Mouse (Mus musculus) neural tube, embryonic 11.5 days (tissue): ENCODE results near the gene Galnt6. TPM values are rescaled to one million over a fixed set of nuclear protein-coding genes. Genes with fewer than 3 reads are reported as not detected.
"Not testable (repeated sequence)": the region's sequence is repeated elsewhere in the genome, so short reads cannot be mapped to it uniquely, and the experiment has no call there.

Experiments
- ATAC-seq: fragments of 200-750 bp; cut with Nextera tagmentation; 2 replicates; pipeline ENCODE4 v1.8.0; 2017; ENCODE audit warnings: moderate number of reproducible peaks, mild to moderate bottlenecking, moderate TSS enrichment, moderate library complexity; ENCODE audit not compliant: insufficient read depth, low FRiP score, low TSS enrichment
- DNase-seq: peaks from one replicate; pipeline ENCODE4 v3.0.0-alpha.2; 2015; ENCODE audit warnings: low spot score
- H3K27ac ChIP-seq: fragments of 300-500 bp; sonication (generic); 2 replicates; pipeline ENCODE4 v1.5.1; 2014; ENCODE audit warnings: low read depth, mild to moderate bottlenecking, low read length
- H3K27me3 ChIP-seq: fragments of 300-500 bp; sonication (generic); 2 replicates; pipeline ENCODE4 v1.6.1; 2014; ENCODE audit warnings: mild to moderate bottlenecking, low read length, mixed read lengths; ENCODE audit not compliant: control insufficient read depth, insufficient read depth
- H3K36me3 ChIP-seq: fragments of 300-500 bp; sonication (generic); 2 replicates; pipeline ENCODE4 v1.6.1; 2014; ENCODE audit warnings: mild to moderate bottlenecking, low read length, moderate library complexity, mixed read lengths; ENCODE audit not compliant: control insufficient read depth, insufficient read depth
- H3K4me1 ChIP-seq: fragments of 300-500 bp; sonication (generic); 2 replicates; pipeline ENCODE4 v1.6.1; 2014; ENCODE audit warnings: low read length, mixed read lengths; ENCODE audit not compliant: control insufficient read depth, insufficient read depth
- H3K4me2 ChIP-seq: fragments of 300-500 bp; sonication (generic); 2 replicates; pipeline ENCODE4 v1.6.1; 2014; ENCODE audit warnings: low read depth, mild to moderate bottlenecking, moderate library complexity
- H3K4me3 ChIP-seq: fragments of 300-500 bp; sonication (generic); 2 replicates; pipeline ENCODE4 v1.5.1; 2014; ENCODE audit warnings: low read depth, low read length
- H3K9ac ChIP-seq: fragments of 300-500 bp; sonication (generic); 2 replicates; pipeline ENCODE4 v1.6.1; 2014; ENCODE audit warnings: mild to moderate bottlenecking, low read length
- H3K9me3 ChIP-seq: fragments of 300-500 bp; sonication (generic); 2 replicates; pipeline ENCODE4 v1.6.1; 2016; ENCODE audit warnings: low read length; ENCODE audit not compliant: control insufficient read depth
- WGBS: fragments of 180-500 bp; shearing (Covaris S2); extraction: QIAGEN DNeasy Blood & Tissue Kit; methylation state at CpG from one replicate; pipeline ENCODE4 v1.1.7; 2014; 5-methylcytosine and 5-hydroxymethylcytosine counted together
- polyA plus RNA-seq: library from polyadenylated mRNA; unstranded; fragments of >200 nt; fragmentation: Nextera tagmentation; extraction: Ambion mirVana; gene quantifications from 2 replicates; pipeline ENCODE4 v1.2.1, GENCODE M21; 2014

Galnt6 gene
- 0.11 TPM in 1 of 2 replicates, not detected in the other for polyA plus RNA-seq

- ATAC-seq, result no peak
- Histone ChIP-seq H3K9ac (peak within 1 kb of the TSS; percentile 31), H3K27ac (no peak within 1 kb of the TSS)
Measured at GRCm38 (mm10) chr15:100729281-100729985, at the start of gene Galnt6. Gene Galnt6, minus strand, starts transcription at chr15:100729376.

DNA sequence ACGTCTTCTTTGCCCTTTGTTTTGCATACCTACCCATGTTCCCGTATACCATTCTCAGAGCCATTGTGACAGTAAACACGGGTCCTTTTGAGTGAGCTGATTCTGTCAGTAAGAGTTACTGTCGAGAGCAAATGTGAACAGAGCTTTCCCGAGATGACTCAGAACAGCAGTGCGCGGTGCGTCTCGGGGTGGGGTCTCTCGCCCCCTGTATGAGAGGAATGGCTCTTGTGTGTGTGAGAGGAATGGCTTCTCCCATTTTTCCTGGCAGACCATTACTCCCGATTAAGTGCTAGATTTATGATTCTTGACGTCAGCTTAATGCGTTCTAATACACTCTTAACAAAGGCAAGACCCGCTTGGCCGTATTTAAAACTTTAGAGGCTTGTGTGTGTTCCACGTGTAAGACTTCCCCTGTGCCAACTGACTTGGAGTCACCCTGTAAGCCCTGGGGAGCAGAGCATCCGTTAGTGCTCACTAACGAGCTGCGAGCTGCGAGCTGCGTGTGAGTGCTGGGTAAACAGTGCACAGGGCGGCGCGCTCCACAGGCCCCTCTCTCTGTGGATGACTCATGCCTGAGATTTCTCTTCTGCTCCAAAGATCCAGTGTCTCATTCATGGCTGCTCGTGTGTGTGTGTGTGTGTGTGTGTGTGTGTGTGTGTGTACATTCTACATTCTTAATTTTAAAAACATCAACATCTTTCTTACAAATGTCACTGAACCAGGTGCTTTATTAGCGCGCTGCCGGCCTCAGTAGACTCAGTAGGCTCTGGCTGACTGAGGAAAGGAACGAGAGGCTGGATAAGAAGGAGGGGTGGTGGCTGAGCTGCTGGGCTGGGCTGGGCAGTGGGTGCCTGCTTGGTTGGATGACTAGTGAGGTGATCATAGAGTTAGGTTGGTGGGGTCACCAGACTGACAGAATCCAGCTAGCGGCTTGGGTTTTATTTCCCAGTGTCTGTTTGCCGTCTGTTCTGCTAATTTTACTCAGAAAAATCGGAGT, 48.1 kb upstream of the Galnt6 start:
- 42% methylated on average over 32 of the region's 32 CpGs for WGBS
- peaks cover 22% of the 10 kb centered on the region for H3K4me1 ChIP-seq
- H3K9me3 ChIP-seq, result no peaks in the 10 kb centered on the region
- H3K27me3 ChIP-seq, result no peaks in the 10 kb centered on the region
- ATAC-seq (no peak), DNase-seq (peak; percentile 44)
- peak overlapping the region; percentile 53 for H3K27ac ChIP-seq
- no peak overlapping the region for H3K4me2 ChIP-seq
- H3K4me3 ChIP-seq, result no peak overlapping the region
- H3K9ac ChIP-seq, result peak overlapping the region; percentile 10; the same call in 1 of the 2 replicates
- H3K36me3 ChIP-seq, result no peaks in the 10 kb centered on the region

More at GRCm38 (mm10) chr15:100729281-100729985, at the start of gene Galnt6:
- peak within 1 kb of the TSS; percentile 34 for H3K4me3 ChIP-seq
- peak; percentile 36 for DNase-seq
- 5% methylated on average over 41 of the region's 57 CpGs for WGBS
- peaks cover 4% of the 10 kb centered on the region; the same call in 1 of the 2 replicates for H3K4me1 ChIP-seq
- H3K36me3 ChIP-seq, result no peaks in the 10 kb centered on the region
- peaks cover 30% of the 10 kb centered on the region for H3K27me3 ChIP-seq
- no peaks in the 10 kb centered on the region for H3K9me3 ChIP-seq
- peak within 1 kb of the TSS; percentile 47 for H3K4me2 ChIP-seq

- Histone ChIP-seq H3K27me3 (no peaks in the 10 kb centered on the region), H3K4me3 (no peak overlapping the region), H3K27ac (no peak overlapping the region), H3K9me3 (no peaks in the 10 kb centered on the region), H3K9ac (no peak overlapping the region), H3K4me1 (peaks cover 22% of the 10 kb centered on the region), H3K36me3 (no peaks in the 10 kb centered on the region), H3K4me2 (no peak overlapping the region)
- DNase-seq, result no peak
- 88% methylated on average over 3 of the region's 3 CpGs for WGBS
- no peak for ATAC-seq
Measured at GRCm38 (mm10) chr15:100776424-100776823, 47.2 kb upstream of the Galnt6 start.

GRCm38 (mm10) chr15:100775189-100776166, 46.3 kb upstream of the Galnt6 start:
- ATAC-seq, result no peak

DNA sequence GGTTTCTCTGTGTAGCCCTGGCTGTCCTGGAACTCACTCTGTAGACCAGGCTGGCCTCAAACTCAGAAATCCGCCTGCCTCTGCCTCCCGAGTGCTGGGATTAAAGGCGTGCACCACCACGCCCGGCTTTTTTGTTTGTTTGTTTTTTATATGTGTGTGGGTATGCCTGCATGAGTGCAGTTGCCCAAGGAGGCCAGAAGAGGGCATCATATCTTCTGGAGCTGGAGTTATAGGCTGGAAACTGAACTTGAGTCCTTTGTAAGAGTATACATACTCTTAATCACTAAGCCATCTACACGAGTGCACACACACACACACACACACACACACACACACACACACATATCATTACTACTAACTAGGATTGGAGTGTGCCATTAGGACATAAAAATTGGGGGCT, 44.7 kb upstream of the Galnt6 start:
- H3K4me2 ChIP-seq, DNase-seq, H3K36me3 ChIP-seq, H3K27me3 ChIP-seq, H3K9ac ChIP-seq, ATAC-seq, H3K27ac ChIP-seq, H3K4me3 ChIP-seq, H3K9me3 ChIP-seq: not testable (repeated sequence)
- WGBS, result 94% methylated on average over 6 of the region's 6 CpGs
- peaks cover 19% of the 10 kb centered on the region for H3K4me1 ChIP-seq

More at GRCm38 (mm10) chr15:100775189-100776166, 46.3 kb upstream of the Galnt6 start:
- H3K4me1 ChIP-seq, result peaks cover 22% of the 10 kb centered on the region
- H3K4me2 ChIP-seq, result no peak overlapping the region
- no peak overlapping the region for H3K4me3 ChIP-seq
- no peaks in the 10 kb centered on the region for H3K36me3 ChIP-seq
- no peak for DNase-seq
- no peak overlapping the region for H3K9ac ChIP-seq
- WGBS, result 50% methylated on average over 19 of the region's 19 CpGs
- H3K27ac ChIP-seq, result 0 out of 2 replicates have a peak overlapping the region, but pooled peaks have one; percentile 6
- H3K27me3 ChIP-seq, result no peaks in the 10 kb centered on the region
- no peaks in the 10 kb centered on the region for H3K9me3 ChIP-seq

DNA sequence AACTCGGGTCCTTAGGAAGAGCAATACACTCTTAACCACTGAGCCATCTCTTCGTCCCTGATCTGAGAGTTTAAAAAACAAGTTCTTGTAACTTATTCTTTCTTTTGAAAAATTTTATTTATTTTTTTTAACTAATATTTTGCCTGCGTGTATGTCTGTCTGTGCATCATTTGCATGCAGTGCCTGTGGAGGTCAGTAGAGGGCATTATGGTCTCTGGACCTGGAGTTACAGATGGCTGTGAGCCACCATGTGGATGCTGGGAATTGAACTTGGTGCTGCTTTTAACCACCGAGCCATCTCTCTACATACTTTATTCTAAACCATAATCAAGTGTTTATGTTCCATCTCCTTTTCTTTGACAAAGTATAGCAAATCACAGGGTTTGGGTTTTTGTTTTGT, 43.5 kb upstream of the Galnt6 start:
- Histone ChIP-seq H3K4me1 (peaks cover 14% of the 10 kb centered on the region), H3K27ac (no peak overlapping the region), H3K27me3 (no peaks in the 10 kb centered on the region), H3K4me3 (no peak overlapping the region), H3K4me2 (no peak overlapping the region), H3K9ac (no peak overlapping the region), H3K36me3 (no peaks in the 10 kb centered on the region), H3K9me3 (no peaks in the 10 kb centered on the region)
- WGBS, result 90% methylated on average over 4 of the region's 4 CpGs
- ATAC-seq (no peak), DNase-seq (no peak)

- WGBS, result 94% methylated on average over 5 of the region's 5 CpGs
- H3K27me3 ChIP-seq, result no peaks in the 10 kb centered on the region
- H3K4me2 ChIP-seq, result no peak overlapping the region
- ATAC-seq, result no peak
- no peak overlapping the region for H3K27ac ChIP-seq
- no peaks in the 10 kb centered on the region for H3K4me1 ChIP-seq
- H3K9ac ChIP-seq, result no peak overlapping the region
- no peaks in the 10 kb centered on the region for H3K36me3 ChIP-seq
- H3K9me3 ChIP-seq, result no peaks in the 10 kb centered on the region
- no peak for DNase-seq
- no peak overlapping the region for H3K4me3 ChIP-seq
Measured at GRCm38 (mm10) chr15:100770338-100770737, 41.2 kb upstream of the Galnt6 start.

DNA sequence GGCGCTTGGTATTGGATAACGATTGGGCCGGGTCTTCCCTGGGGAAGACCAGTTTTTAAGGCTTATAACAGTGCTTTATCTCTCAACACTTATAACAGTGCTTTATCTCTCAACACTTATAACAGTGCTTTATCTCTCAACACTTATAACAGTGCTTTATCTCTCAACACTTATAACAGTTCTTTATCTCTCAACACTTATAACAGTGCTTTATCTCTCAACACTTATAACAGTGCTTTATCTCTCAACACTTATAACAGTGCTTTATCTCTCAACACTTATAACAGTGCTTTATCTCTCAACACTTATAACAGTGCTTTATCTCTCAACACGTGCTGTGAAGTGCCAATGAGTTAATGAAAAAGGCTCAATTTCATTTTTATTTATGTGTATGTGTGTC, 39.8 kb upstream of the Galnt6 start:
- DNase-seq, H3K9me3 ChIP-seq, H3K27ac ChIP-seq, H3K4me2 ChIP-seq, H3K36me3 ChIP-seq, H3K9ac ChIP-seq, ATAC-seq, H3K27me3 ChIP-seq, H3K4me3 ChIP-seq, H3K4me1 ChIP-seq: not testable (repeated sequence)
- WGBS, result 94% methylated on average over 4 of the region's 4 CpGs
